Mouse (Mus musculus) c-Kit-negative CD71-positive TER-119-positive erythroid progenitor cells, embryonic 14.5 days (primary cell): ENCODE data around the gene H2-Q2.
"Not testable (repeated sequence)": the region's sequence is repeated elsewhere in the genome, so short reads cannot be mapped to it uniquely, and the experiment has no call there.

Experiments
- DNase-seq: peaks from one replicate; pipeline ENCODE4 v3.0.0-alpha.2; 2013; ENCODE audit warnings: low read depth, low spot score

The H2-Q2 gene

DNA sequence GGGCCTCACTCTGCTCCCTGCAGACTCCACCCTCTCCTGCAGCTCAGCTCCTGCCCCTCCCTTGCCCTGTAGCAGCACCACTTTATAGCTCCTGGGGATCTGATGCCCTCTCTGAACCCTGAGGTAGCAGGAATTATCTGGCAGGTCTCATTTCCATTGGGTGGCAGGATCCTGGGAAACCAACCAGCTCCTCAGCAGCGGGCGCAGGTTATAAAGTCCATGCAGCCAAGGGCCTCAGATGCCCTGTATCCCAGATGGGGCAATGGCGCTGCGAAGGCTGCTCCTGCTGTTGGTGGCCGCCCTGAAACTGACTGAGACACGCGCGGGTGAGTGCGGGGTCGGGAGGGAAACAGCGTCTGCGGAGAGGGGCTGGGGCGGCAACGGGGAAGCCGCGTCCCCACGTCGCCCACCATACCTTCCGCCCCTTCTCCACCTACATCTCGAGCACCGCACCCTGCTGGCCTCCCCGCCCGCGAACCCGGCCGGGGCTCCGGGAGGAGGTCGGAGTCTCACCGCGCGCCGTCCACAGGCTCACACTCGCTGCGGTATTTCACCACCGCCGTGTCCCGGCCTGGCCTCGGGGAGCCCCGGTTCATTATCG is at the start of gene H2-Q2:
Gene H2-Q2 (plus strand): TSS at position 172 of the 601 bp plus-strand sequence.
- DNase-seq = no peak

DNA sequence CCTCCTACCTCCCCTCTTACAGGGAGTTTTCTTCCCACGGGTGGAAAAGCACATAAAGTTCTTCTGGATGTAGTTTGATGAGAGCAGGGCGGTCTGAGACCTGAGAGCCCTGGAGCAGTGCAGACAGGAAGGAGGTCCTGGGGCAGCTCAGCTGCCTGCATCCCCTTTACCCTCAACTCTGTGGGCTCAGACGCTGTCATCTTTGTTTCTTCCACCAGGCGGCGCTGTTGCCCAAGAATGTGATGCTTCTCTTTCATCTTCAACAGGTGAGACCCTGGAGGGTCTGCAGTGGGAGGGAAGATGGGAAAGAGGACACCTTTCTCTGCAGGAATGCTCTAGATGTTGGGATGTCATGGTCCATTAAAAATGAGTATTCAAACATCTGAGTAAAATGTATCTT is 46.2 kb upstream of the H2-Q2 start:
- DNase-seq = peak; percentile 16

DNA sequence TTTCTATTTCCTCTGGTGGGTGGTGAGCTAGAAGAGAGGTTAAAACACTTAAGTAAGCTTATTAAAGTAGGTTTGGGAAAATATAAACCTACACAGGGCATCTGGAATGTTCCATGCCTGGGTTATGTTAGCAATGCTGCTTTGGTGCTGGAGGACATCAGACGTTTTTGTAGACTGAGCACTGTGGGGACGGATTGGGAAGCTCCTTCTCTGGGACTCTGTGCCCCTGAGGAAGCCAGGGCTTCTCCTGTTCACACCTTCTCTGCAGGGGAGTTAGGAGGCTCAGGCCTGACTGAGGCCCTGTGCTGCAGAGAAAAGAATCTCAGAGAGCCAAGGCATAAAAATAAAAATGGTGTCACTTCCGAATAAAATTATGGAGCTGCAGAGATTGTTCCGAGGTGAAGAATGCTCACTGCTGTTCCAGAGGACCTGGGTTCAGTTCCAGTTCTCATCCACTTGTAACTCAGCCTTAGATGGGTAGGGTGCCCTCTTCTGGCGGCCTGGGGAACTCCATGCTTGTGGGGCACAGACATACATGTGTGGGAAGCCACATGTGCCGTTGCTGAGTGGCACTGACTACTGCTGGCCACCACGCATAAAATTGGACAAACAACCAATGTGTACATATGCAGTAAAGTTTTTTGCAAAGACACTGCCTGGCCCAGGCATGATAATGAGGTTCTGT is 41.6 kb upstream of the H2-Q2 start:
- not testable (repeated sequence) for DNase-seq

DNA sequence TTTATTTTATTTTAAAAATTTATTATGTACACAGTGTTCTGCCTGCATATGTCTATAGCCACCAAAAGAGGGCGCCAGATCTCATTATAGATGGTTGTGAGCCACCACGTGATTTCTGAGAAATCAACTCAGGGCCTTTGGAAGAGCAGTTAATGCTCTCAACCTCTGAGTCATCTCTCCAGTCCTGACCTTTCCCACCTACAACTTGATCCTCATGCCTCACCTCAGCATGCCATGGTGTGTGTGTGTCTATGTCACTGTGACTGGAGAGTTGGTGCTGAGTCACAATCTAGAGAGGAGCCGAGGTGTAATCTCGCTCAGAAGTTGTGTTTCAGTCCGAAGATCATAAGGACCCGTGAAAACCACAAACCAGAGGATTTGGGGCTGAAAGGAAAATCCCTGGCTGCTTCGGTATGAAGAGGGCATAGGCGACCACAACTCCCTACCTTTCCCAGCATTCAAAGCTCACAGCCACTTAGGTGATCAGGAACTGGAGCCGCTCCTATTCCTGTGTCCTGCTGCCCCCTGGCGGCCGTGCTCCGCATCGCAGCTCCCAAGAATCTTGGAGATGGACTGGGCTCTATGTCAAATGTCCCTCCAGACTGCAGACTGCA is 40.3 kb upstream of the H2-Q2 start:
- peak; percentile 67 for DNase-seq

GRCm38 (mm10) chr17:35303271-35303670 is 38.8 kb upstream of the H2-Q2 start:
- DNase-seq = no peak

DNA sequence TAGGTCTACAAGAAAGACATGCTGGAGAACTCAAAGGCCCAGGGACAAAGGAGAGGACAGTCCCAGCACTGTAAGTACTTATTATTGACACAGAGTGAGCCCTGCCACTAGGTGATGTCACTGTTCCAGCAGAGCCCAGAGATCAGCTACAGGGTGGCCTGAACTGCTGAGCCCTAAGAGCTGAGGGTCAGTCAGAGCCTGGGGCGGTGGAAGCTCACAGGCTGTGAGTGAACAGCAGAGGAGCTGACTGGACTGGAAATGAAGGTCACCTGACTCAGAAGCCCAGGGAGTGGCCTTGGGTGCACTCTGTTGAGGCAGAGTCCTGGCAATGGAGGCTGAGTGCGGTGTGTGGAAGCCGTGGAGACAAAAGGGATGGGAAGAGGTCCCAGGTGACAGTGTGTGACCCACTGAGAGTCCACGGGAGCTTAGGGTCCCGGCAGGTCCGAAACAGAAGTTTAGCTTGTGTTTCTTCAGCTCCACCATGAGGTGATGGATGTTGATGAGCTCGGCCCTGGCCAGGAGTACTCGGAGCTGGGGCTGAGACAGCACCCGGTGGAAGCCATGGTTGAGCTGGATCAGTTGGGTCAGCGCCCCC is 38.2 kb upstream of the H2-Q2 start:
- DNase-seq = no peak

- no peak for DNase-seq
These were observed 37.6 kb upstream of the H2-Q2 start for GRCm38 (mm10) chr17:35304478-35304877.

DNA sequence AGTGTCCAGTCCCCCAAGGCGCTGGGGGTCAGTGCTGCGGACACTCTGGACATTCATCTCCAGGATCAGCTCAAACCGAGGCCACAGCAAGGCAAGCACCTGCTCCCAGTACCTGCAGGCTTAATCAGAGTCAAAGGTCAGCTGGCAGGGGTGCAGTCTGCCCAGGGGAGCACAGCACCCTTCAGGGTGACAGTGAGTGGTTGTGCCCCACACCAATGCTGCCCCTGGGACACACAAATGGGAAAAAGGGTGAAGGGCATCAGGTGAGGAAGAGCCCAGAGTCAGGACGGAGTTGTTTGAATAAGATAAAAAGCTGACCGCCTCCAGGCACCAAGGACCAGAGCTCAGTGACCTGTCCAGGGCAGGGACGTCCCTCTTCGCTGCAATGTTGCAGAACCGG is 37.1 kb upstream of the H2-Q2 start:
- not testable (repeated sequence) for DNase-seq

DNA sequence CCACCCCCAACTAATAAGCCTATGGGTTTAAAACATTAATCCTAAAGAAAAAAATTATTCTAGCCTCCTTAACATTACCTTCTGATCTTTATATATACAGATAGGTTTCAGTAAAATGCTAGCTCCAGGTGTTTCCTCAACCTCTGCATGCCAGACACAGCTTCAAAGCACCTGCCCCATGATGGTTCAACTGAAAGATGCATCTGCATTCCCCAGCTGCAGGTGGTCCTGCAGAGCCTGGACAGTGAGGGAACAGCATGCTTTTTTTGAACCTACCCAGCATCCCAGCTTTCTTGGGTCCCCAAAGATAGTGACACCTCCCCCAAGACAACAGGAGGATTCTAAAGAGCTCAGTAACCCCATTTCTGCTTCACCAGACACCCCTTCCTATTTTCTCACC is 23.4 kb upstream of the H2-Q2 start:
- no peak for DNase-seq

DNA sequence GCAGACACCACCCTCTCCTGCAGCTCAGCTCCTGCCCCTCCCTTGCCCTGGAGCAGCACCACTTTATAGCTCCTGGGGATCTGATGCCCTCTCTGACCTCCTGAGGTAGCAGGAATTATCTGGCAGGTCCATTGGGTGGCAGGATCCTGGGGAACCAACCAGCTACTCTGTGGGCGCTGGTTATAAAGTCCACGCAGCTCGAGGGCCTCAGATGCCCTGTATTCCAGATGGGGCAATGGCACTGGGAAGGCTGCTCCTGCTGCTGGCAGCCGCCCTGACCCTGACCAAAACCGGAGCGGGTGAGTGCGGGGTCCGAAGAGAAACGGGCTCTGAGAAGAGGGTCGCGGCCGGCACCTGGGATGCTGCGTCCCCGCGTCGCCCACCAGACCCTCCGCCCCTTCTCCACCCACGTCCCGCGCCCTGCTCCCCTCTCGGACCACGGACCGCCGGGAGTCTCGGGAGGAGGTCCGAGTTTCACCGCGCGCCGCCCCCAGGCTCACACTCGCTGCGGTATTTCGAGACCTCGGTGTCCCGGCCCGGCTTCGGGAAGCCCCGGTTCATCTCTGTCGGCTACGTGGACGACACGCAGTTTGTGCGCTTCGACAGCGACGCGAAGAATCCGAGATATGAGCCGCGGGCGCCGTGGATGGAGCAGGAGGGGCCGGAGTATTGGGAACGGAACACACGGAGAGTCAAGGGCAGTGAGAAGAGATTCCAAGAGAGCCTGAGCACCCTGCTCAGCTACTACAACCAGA is 21.5 kb upstream of the H2-Q2 start, which contains the start of gene H2-Q1:
Gene H2-Q1 (plus strand): TSS at position 79 of the 755 bp plus-strand sequence.
- DNase-seq = no peak

GRCm38 (mm10) chr17:35325124-35325523 is 16.9 kb upstream of the H2-Q2 start:
- DNase-seq = not testable (repeated sequence)

- not testable (repeated sequence) for DNase-seq
These were observed 16.0 kb upstream of the H2-Q2 start for GRCm38 (mm10) chr17:35326000-35326399.

GRCm38 (mm10) chr17:35329714-35330113 is 12.3 kb upstream of the H2-Q2 start:
- not testable (repeated sequence) for DNase-seq

DNA sequence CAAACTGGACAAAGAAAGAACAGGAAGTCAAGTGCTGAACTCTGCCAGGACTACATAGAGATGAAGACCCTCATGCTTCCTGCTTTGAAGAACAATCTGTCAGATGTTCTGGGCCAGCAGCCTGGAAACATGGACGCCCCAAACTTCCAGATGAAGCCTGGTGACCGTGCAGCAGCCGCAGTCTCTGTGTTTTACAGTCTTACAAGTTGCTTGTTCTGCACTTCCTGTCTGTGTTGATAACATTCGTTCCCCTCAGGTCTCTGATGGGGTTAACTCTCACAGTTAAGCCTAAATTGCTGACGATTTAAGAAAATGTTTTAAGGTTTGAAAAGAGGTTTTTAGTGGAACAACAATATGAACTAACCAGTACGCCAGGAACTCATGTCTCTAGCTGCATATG is 10.5 kb upstream of the H2-Q2 start:
- not testable (repeated sequence) for DNase-seq

- no peak for DNase-seq
These were observed 852 bp downstream of the H2-Q2 start for GRCm38 (mm10) chr17:35342711-35343476.

- not testable (repeated sequence) for DNase-seq
These were observed 5.6 kb downstream of the H2-Q2 start for GRCm38 (mm10) chr17:35347659-35348058.

GRCm38 (mm10) chr17:35353275-35353674 is 11.2 kb downstream of the H2-Q2 start:
- DNase-seq = not testable (repeated sequence)

DNA sequence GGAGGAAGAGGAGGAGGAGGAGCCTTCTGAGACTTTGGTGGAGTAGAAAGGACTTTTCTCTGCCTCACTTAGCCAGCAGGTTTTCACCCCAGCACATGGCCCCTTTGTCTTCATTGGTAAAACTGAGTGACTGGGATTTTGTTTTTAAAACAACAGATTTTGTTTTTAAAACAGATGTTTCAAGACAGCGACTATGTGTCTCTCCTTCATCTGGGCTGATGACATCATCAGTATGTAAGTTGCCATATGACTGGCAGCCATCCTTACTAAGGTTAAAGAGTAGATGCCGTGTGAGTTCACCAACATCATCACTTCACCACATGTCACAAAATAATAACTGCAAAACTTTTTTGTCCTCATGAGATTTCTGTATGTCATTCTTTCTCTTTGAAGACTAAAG is 12.0 kb downstream of the H2-Q2 start:
- DNase-seq = no peak

DNA sequence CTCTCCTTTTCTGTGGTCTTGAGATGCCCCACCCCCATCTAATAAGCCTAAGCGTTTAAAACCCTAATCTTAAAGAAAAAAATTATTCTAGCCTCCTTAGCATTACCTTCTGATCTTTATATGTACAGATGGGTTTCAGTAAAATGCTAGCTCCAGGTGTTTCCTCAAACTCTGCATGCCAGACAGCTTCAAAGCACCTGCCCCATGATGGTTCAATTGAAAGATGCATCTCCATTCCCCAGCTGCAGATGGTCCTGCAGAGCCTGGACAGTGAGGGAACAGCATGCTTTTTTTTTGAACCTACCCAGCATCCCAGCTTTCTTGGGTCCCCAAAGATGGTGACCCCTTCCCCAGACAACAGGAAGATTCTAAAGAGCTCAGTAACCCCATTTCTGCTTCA is 15.0 kb downstream of the H2-Q2 start:
- no peak for DNase-seq

DNA sequence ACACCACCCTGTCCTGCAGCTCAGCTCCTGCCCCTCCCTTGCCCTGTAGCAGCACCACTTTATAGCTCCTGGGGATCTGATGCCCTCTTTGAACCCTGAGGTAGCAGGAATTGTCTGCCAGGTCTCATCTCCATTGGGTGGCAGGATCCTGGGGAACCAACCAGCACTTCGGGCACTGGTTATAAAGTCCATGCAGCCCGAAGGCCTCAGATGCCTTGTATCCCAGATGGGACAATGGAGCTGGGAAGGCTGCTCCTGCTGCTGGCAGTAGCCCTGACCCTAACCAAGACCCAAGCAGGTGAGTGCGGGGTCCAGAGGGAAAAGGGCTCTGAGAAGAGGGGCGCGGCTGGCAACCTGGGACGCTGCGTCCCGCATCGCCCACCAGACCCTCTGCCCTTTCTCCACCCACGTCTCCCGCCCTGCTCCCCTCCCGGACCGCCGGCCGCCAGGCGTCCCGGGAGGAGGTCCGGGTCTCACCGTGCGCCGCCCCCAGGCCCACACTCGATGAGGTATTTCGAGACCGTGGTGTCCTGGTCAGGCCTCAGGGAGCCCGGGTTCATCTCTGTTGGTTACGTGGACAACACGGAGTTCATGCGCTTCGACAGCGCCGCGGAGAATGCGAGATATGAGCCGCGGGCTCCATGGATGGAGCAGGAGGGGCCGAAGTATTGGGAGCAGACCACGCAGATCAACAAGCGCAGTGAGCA is 16.9 kb downstream of the H2-Q2 start:
- DNase-seq = no peak
